Mouse (Mus musculus): ENCODE results near the gene Map3k13. TPM values are rescaled to one million over a fixed set of nuclear protein-coding genes. Genes with fewer than 3 reads are reported as not detected.
A peak's percentile ranks its signal among the peaks of the same experiment; 100 is the strongest.

Map3k13 gene
- polyA plus RNA-seq, 1 experiment from 2014 or later, result 0.59 TPM

- DNase-seq (ENCODE audit: low spot score), result no peak
- Histone ChIP-seq H3K9me3 (ENCODE audit: control insufficient read depth, low read length) (no peaks in the 10 kb centered on the region), H3K36me3 (ENCODE audit: control insufficient read depth, insufficient read depth, low read length) (no peaks in the 10 kb centered on the region), H3K27me3 (replicated peaks; ENCODE audit: control insufficient read depth, insufficient read depth, low read length) (no peaks in the 10 kb centered on the region), H3K9ac (ENCODE audit: low read depth, low read length) (no peak overlapping the region), H3K4me1 (replicated peaks; ENCODE audit: control insufficient read depth, insufficient read depth, low read length) (peaks cover 2% of the 10 kb centered on the region; the same call in 1 of the 2 replicates), H3K27ac (ENCODE audit: low read depth, low read length) (no peak overlapping the region), H3K4me3 (ENCODE audit: low read depth, low read length) (no peak overlapping the region), H3K4me2 (no peak overlapping the region)
- ATAC-seq (replicated peaks; ENCODE audit: low FRiP score), result no peak
- 90% methylated on average over 3 of the region's 3 CpGs for WGBS
Observed at GRCm38 (mm10) chr16:21781895-21782294, 12.3 kb upstream of the Map3k13 start.

- H3K27me3 ChIP-seq (replicated peaks; ENCODE audit: control insufficient read depth, insufficient read depth, low read length), result no peaks in the 10 kb centered on the region
- H3K4me3 ChIP-seq (ENCODE audit: low read depth, low read length), result no peak overlapping the region
- H3K9me3 ChIP-seq (ENCODE audit: control insufficient read depth, low read length), result no peaks in the 10 kb centered on the region
- H3K27ac ChIP-seq (ENCODE audit: low read depth, low read length), result no peak overlapping the region
- WGBS, result 75% methylated on average over 2 of the region's 2 CpGs
- no peak overlapping the region for H3K4me2 ChIP-seq
- H3K36me3 ChIP-seq (ENCODE audit: control insufficient read depth, insufficient read depth, low read length), result no peaks in the 10 kb centered on the region
- no peak for ATAC-seq (replicated peaks; ENCODE audit: low FRiP score)
- H3K4me1 ChIP-seq (replicated peaks; ENCODE audit: control insufficient read depth, insufficient read depth, low read length), result peaks cover 7% of the 10 kb centered on the region; the same call in 1 of the 2 replicates
- no peak for DNase-seq (ENCODE audit: low spot score)
- no peak overlapping the region for H3K9ac ChIP-seq (ENCODE audit: low read depth, low read length)
Observed at GRCm38 (mm10) chr16:21782807-21783206, 11.3 kb upstream of the Map3k13 start.

- Histone ChIP-seq H3K27ac (ENCODE audit: low read depth, low read length) (no peak overlapping the region), H3K27me3 (replicated peaks; ENCODE audit: control insufficient read depth, insufficient read depth, low read length) (no peaks in the 10 kb centered on the region), H3K4me3 (ENCODE audit: low read depth, low read length) (no peak overlapping the region), H3K9me3 (ENCODE audit: control insufficient read depth, low read length) (no peaks in the 10 kb centered on the region), H3K4me2 (no peak overlapping the region), H3K36me3 (ENCODE audit: control insufficient read depth, insufficient read depth, low read length) (no peaks in the 10 kb centered on the region), H3K9ac (ENCODE audit: low read depth, low read length) (no peak overlapping the region), H3K4me1 (replicated peaks; ENCODE audit: control insufficient read depth, insufficient read depth, low read length) (peaks cover 7% of the 10 kb centered on the region; the same call in 1 of the 2 replicates)
- DNase-seq (ENCODE audit: low spot score) (no peak), ATAC-seq (replicated peaks; ENCODE audit: low FRiP score) (no peak)
- 71% methylated on average over 4 of the region's 4 CpGs for WGBS
Observed at GRCm38 (mm10) chr16:21785000-21785399, 9.1 kb upstream of the Map3k13 start.

GRCm38 (mm10) chr16:21786317-21786716, 7.8 kb upstream of the Map3k13 start:
- 84% methylated on average over 8 of the region's 8 CpGs for WGBS
- no peak overlapping the region for H3K9ac ChIP-seq (ENCODE audit: low read depth, low read length)
- no peak overlapping the region for H3K4me2 ChIP-seq
- no peaks in the 10 kb centered on the region for H3K36me3 ChIP-seq (ENCODE audit: control insufficient read depth, insufficient read depth, low read length)
- ATAC-seq (replicated peaks; ENCODE audit: low FRiP score) (no peak), DNase-seq (ENCODE audit: low spot score) (no peak)
- H3K27ac ChIP-seq (ENCODE audit: low read depth, low read length), result no peak overlapping the region
- peaks cover 7% of the 10 kb centered on the region; the same call in 1 of the 2 replicates for H3K4me1 ChIP-seq (replicated peaks; ENCODE audit: control insufficient read depth, insufficient read depth, low read length)
- H3K9me3 ChIP-seq (ENCODE audit: control insufficient read depth, low read length), result no peaks in the 10 kb centered on the region
- no peaks in the 10 kb centered on the region for H3K27me3 ChIP-seq (replicated peaks; ENCODE audit: control insufficient read depth, insufficient read depth, low read length)
- H3K4me3 ChIP-seq (ENCODE audit: low read depth, low read length), result no peak overlapping the region

GRCm38 (mm10) chr16:21787516-21788353, 6.4 kb upstream of the Map3k13 start, which contains the start of gene Ehhadh:
Ehhadh (minus strand) TSS chr16:21787807.
- Histone ChIP-seq H3K4me1 (replicated peaks; ENCODE audit: control insufficient read depth, insufficient read depth, low read length) (peaks cover 11% of the 10 kb centered on the region; the same call in 1 of the 2 replicates), H3K4me2 (peak within 1 kb of the TSS; percentile 80), H3K27me3 (replicated peaks; ENCODE audit: control insufficient read depth, insufficient read depth, low read length) (no peaks in the 10 kb centered on the region), H3K27ac (ENCODE audit: low read depth, low read length) (no peak within 1 kb of the TSS), H3K9ac (ENCODE audit: low read depth, low read length) (peak within 1 kb of the TSS; percentile 54), H3K4me3 (ENCODE audit: low read depth, low read length) (peak within 1 kb of the TSS; percentile 58), H3K9me3 (ENCODE audit: control insufficient read depth, low read length) (no peaks in the 10 kb centered on the region), H3K36me3 (ENCODE audit: control insufficient read depth, insufficient read depth, low read length) (no peaks in the 10 kb centered on the region)
- ATAC-seq (replicated peaks; ENCODE audit: low FRiP score) (peak; percentile 86), DNase-seq (ENCODE audit: low spot score) (peak; percentile 55)
- WGBS, result 9% methylated on average over 28 of the region's 28 CpGs

GRCm38 (mm10) chr16:21788581-21788980, 5.6 kb upstream of the Map3k13 start:
- no peaks in the 10 kb centered on the region for H3K27me3 ChIP-seq (replicated peaks; ENCODE audit: control insufficient read depth, insufficient read depth, low read length)
- no peak overlapping the region for H3K27ac ChIP-seq (ENCODE audit: low read depth, low read length)
- H3K9ac ChIP-seq (ENCODE audit: low read depth, low read length), result no peak overlapping the region
- H3K4me3 ChIP-seq (ENCODE audit: low read depth, low read length), result no peak overlapping the region
- H3K4me1 ChIP-seq (replicated peaks; ENCODE audit: control insufficient read depth, insufficient read depth, low read length), result peaks cover 15% of the 10 kb centered on the region
- WGBS, result 47% methylated on average over 3 of the region's 3 CpGs
- ATAC-seq (replicated peaks; ENCODE audit: low FRiP score) (no peak), DNase-seq (ENCODE audit: low spot score) (no peak)
- no peaks in the 10 kb centered on the region for H3K36me3 ChIP-seq (ENCODE audit: control insufficient read depth, insufficient read depth, low read length)
- H3K4me2 ChIP-seq, result no peak overlapping the region
- no peaks in the 10 kb centered on the region for H3K9me3 ChIP-seq (ENCODE audit: control insufficient read depth, low read length)

- no peaks in the 10 kb centered on the region for H3K36me3 ChIP-seq (ENCODE audit: control insufficient read depth, insufficient read depth, low read length)
- 82% methylated on average over 2 of the region's 2 CpGs for WGBS
- H3K4me2 ChIP-seq, result no peak overlapping the region
- H3K9ac ChIP-seq (ENCODE audit: low read depth, low read length), result no peak overlapping the region
- no peak overlapping the region for H3K4me3 ChIP-seq (ENCODE audit: low read depth, low read length)
- no peak for DNase-seq (ENCODE audit: low spot score)
- ATAC-seq (replicated peaks; ENCODE audit: low FRiP score), result no peak
- H3K27ac ChIP-seq (ENCODE audit: low read depth, low read length), result no peak overlapping the region
- peaks cover 15% of the 10 kb centered on the region for H3K4me1 ChIP-seq (replicated peaks; ENCODE audit: control insufficient read depth, insufficient read depth, low read length)
- H3K9me3 ChIP-seq (ENCODE audit: control insufficient read depth, low read length), result no peaks in the 10 kb centered on the region
- H3K27me3 ChIP-seq (replicated peaks; ENCODE audit: control insufficient read depth, insufficient read depth, low read length), result no peaks in the 10 kb centered on the region
Observed at GRCm38 (mm10) chr16:21789180-21789579, 5.0 kb upstream of the Map3k13 start.

- Histone ChIP-seq H3K9me3 (ENCODE audit: control insufficient read depth, low read length) (no peaks in the 10 kb centered on the region), H3K4me1 (replicated peaks; ENCODE audit: control insufficient read depth, insufficient read depth, low read length) (peaks cover 19% of the 10 kb centered on the region), H3K27me3 (replicated peaks; ENCODE audit: control insufficient read depth, insufficient read depth, low read length) (no peaks in the 10 kb centered on the region), H3K4me3 (ENCODE audit: low read depth, low read length) (no peak overlapping the region), H3K4me2 (no peak overlapping the region), H3K9ac (ENCODE audit: low read depth, low read length) (no peak overlapping the region), H3K36me3 (ENCODE audit: control insufficient read depth, insufficient read depth, low read length) (no peaks in the 10 kb centered on the region), H3K27ac (ENCODE audit: low read depth, low read length) (no peak overlapping the region)
- WGBS, result 10% methylated on average over 1 of the region's 1 CpGs
- DNase-seq (ENCODE audit: low spot score) (no peak), ATAC-seq (replicated peaks; ENCODE audit: low FRiP score) (no peak)
Observed at GRCm38 (mm10) chr16:21790469-21790868, 3.7 kb upstream of the Map3k13 start.

GRCm38 (mm10) chr16:21791779-21792178, 2.4 kb upstream of the Map3k13 start:
- H3K9ac ChIP-seq (ENCODE audit: low read depth, low read length), result no peak overlapping the region

More at GRCm38 (mm10) chr16:21791779-21792178, 2.4 kb upstream of the Map3k13 start:
- DNase-seq (ENCODE audit: low spot score), result no peak
- no peaks in the 10 kb centered on the region for H3K27me3 ChIP-seq (replicated peaks; ENCODE audit: control insufficient read depth, insufficient read depth, low read length)
- no peak overlapping the region for H3K4me3 ChIP-seq (ENCODE audit: low read depth, low read length)
- peak overlapping the region; percentile 77 for H3K27ac ChIP-seq (ENCODE audit: low read depth, low read length)
- H3K9me3 ChIP-seq (ENCODE audit: control insufficient read depth, low read length), result no peaks in the 10 kb centered on the region
- peak; percentile 77 for ATAC-seq (replicated peaks; ENCODE audit: low FRiP score)
- peaks cover 18% of the 10 kb centered on the region for H3K4me1 ChIP-seq (replicated peaks; ENCODE audit: control insufficient read depth, insufficient read depth, low read length)
- no peaks in the 10 kb centered on the region for H3K36me3 ChIP-seq (ENCODE audit: control insufficient read depth, insufficient read depth, low read length)
- peak overlapping the region; percentile 47 for H3K4me2 ChIP-seq
- 28% methylated on average over 3 of the region's 3 CpGs for WGBS

Data from liver, embryonic 11.5 days (tissue).